Mouse (Mus musculus): ENCODE data around the gene Rassf7. TPM values are rescaled to one million over a fixed set of nuclear protein-coding genes. Genes with fewer than 3 reads are reported as not detected.
A peak's percentile ranks its signal among the peaks of the same experiment; 100 is the strongest.

Rassf7 gene
- polyA plus RNA-seq, 1 experiment from 2014 or later, result 63.7 TPM

MicroRNAs encoded within 50 kb of the gene (microRNA counts, 519-probe panel; counts per million panel counts)
- 3,421 counts per million, percentile 85 among the panel's probes with 10 or more counts for microRNA mmu-miR-210

Other genes with a start within 250 kb of the Rassf7 start
- gene Ifitm1, start 248.6 kb upstream of the Rassf7 start, polyA plus RNA-seq (2015; fragmentation: Nextera tagmentation; extraction: Ambion mirVana), result 145 and 148 TPM in 2 replicates
- gene Ifitm3, start 205.1 kb upstream of the Rassf7 start, polyA plus RNA-seq (2015; fragmentation: Nextera tagmentation; extraction: Ambion mirVana), result 255 and 288 TPM in 2 replicates
- 1.6 and 3.6 TPM in 2 replicates for gene Ifitm6, start 197.9 kb upstream of the Rassf7 start, polyA plus RNA-seq (2015; fragmentation: Nextera tagmentation; extraction: Ambion mirVana)
- gene Gm17387, start 186.7 kb upstream of the Rassf7 start, polyA plus RNA-seq (2015; fragmentation: Nextera tagmentation; extraction: Ambion mirVana), result not detected in 2 replicates
- 7.9 and 10.7 TPM in 2 replicates for gene B4galnt4, start 154.8 kb upstream of the Rassf7 start, polyA plus RNA-seq (2015; fragmentation: Nextera tagmentation; extraction: Ambion mirVana)
- 24.6 and 26.1 TPM in 2 replicates for gene Pkp3, start 137.6 kb upstream of the Rassf7 start, polyA plus RNA-seq (2015; fragmentation: Nextera tagmentation; extraction: Ambion mirVana)
- gene Sigirr, start 115.3 kb upstream of the Rassf7 start, polyA plus RNA-seq (2015; fragmentation: Nextera tagmentation; extraction: Ambion mirVana), result 17.8 and 20.5 TPM in 2 replicates
- 29.5 and 35.3 TPM in 2 replicates for gene Ano9, start 98.1 kb upstream of the Rassf7 start, polyA plus RNA-seq (2015; fragmentation: Nextera tagmentation; extraction: Ambion mirVana)
- 58.0 and 59.7 TPM in 2 replicates for gene Ptdss2, start 93.5 kb upstream of the Rassf7 start, polyA plus RNA-seq (2015; fragmentation: Nextera tagmentation; extraction: Ambion mirVana)
- 123 and 155 TPM in 2 replicates for gene Rnh1, start 43.0 kb upstream of the Rassf7 start, polyA plus RNA-seq (2015; fragmentation: Nextera tagmentation; extraction: Ambion mirVana)
- 92.9 and 107 TPM in 2 replicates for gene Hras, start 21.9 kb upstream of the Rassf7 start, polyA plus RNA-seq (2015; fragmentation: Nextera tagmentation; extraction: Ambion mirVana)
- 5.1 and 5.4 TPM in 2 replicates for gene Lrrc56, start 21.7 kb upstream of the Rassf7 start, polyA plus RNA-seq (2015; fragmentation: Nextera tagmentation; extraction: Ambion mirVana)
- 3.5 and 3.6 TPM in 2 replicates for gene Lmntd2, start 1.8 kb upstream of the Rassf7 start, polyA plus RNA-seq (2015; fragmentation: Nextera tagmentation; extraction: Ambion mirVana)
- gene Phrf1, start 12.9 kb downstream of the Rassf7 start, polyA plus RNA-seq (2015; fragmentation: Nextera tagmentation; extraction: Ambion mirVana), result 61.9 and 62.1 TPM in 2 replicates
- gene Irf7, start 50.6 kb downstream of the Rassf7 start, polyA plus RNA-seq (2015; fragmentation: Nextera tagmentation; extraction: Ambion mirVana), result 5.2 and 5.7 TPM in 2 replicates
- gene Cdhr5, start 60.9 kb downstream of the Rassf7 start, polyA plus RNA-seq (2015; fragmentation: Nextera tagmentation; extraction: Ambion mirVana), result 75.8 and 96.1 TPM in 2 replicates
- 203 and 260 TPM in 2 replicates for gene Sct, start 63.3 kb downstream of the Rassf7 start, polyA plus RNA-seq (2015; fragmentation: Nextera tagmentation; extraction: Ambion mirVana)
- 0.35 and 0.40 TPM in 2 replicates for gene Drd4, start 76.1 kb downstream of the Rassf7 start, polyA plus RNA-seq (2015; fragmentation: Nextera tagmentation; extraction: Ambion mirVana)
- 63.1 and 63.5 TPM in 2 replicates for gene Deaf1, start 111.8 kb downstream of the Rassf7 start, polyA plus RNA-seq (2015; fragmentation: Nextera tagmentation; extraction: Ambion mirVana)
- 35.1 and 35.6 TPM in 2 replicates for gene Tmem80, start 111.9 kb downstream of the Rassf7 start, polyA plus RNA-seq (2015; fragmentation: Nextera tagmentation; extraction: Ambion mirVana)
- gene Eps8l2, start 123.0 kb downstream of the Rassf7 start, polyA plus RNA-seq (2015; fragmentation: Nextera tagmentation; extraction: Ambion mirVana), result 117 and 133 TPM in 2 replicates
- 458 and 460 TPM in 2 replicates for gene Taldo1, start 176.3 kb downstream of the Rassf7 start, polyA plus RNA-seq (2015; fragmentation: Nextera tagmentation; extraction: Ambion mirVana)
- 47.4 and 49.2 TPM in 2 replicates for gene Gatd1, start 198.3 kb downstream of the Rassf7 start, polyA plus RNA-seq (2015; fragmentation: Nextera tagmentation; extraction: Ambion mirVana)
- 3.8 and 3.9 TPM in 2 replicates for gene Cend1, start 213.6 kb downstream of the Rassf7 start, polyA plus RNA-seq (2015; fragmentation: Nextera tagmentation; extraction: Ambion mirVana)
- 28.5 and 33.1 TPM in 2 replicates for gene Slc25a22, start 222.0 kb downstream of the Rassf7 start, polyA plus RNA-seq (2015; fragmentation: Nextera tagmentation; extraction: Ambion mirVana)
- gene Pidd1, start 228.2 kb downstream of the Rassf7 start, polyA plus RNA-seq (2015; fragmentation: Nextera tagmentation; extraction: Ambion mirVana), result 7.6 and 9.6 TPM in 2 replicates
- gene Rplp2, start 231.5 kb downstream of the Rassf7 start, polyA plus RNA-seq (2015; fragmentation: Nextera tagmentation; extraction: Ambion mirVana), result 1,378 and 1,526 TPM in 2 replicates
- 35.1 and 38.1 TPM in 2 replicates for gene Pnpla2, start 239.3 kb downstream of the Rassf7 start, polyA plus RNA-seq (2015; fragmentation: Nextera tagmentation; extraction: Ambion mirVana)
- gene Cracr2b, start 245.2 kb downstream of the Rassf7 start, polyA plus RNA-seq (2015; fragmentation: Nextera tagmentation; extraction: Ambion mirVana), result 16.5 and 22.0 TPM in 2 replicates